Mouse (Mus musculus): ENCODE results near the gene Gm5737.

DNA sequence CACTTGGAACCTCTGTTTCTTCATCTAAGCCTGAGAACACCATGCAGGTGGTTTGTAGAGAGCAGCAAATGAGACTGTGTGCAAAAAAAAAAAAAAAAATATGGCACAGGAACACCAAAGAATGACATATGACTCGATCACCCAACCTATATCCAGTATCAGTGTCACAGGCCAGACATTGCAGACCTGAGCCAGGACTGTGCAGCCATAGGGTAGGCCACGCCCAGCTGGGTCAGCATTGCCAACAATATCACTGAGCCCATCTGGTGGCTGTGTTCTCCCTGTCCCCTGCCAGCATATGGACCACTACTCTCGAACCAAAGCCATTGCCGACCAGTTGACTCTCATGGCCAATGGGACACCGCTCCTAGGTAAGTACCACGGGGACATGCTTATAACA lies 5.4 kb downstream of the Gm5737 start:
- TF ChIP-seq POLR2A (IDR thresholded peaks at IDR 0.05; ENCODE audit: insufficient read depth, low read depth, low read length) (no peak), CTCF (IDR thresholded peaks at IDR 0.05; ENCODE audit: insufficient read depth, low read depth, low read length) (no peak)
